ENCODE assay signal across 28 mouse cellular contexts in genomic region chr1:164975729-164976128, GRCm38 (mm10). TPM values are rescaled to one million over a fixed set of nuclear protein-coding genes. Genes with fewer than 3 reads are reported as not detected.
DNase-seq lines count a peak whose midpoint lies in the region; ATAC-seq lines count a peak whose summit lies in the region.
"Had no signal": no experiment of that assay in that cellular context is flagged by ENCODE, and none has a peak within 500 bp of the region (broad histone marks: within the 10 kb centered on the region; RNA-seq: fewer than 3 reads in every experiment).

No protein-coding gene starts in this region.

- 54% methylated on average over 7 of the region's 7 CpGs for WGBS in intestine, embryonic 16.5 days
- WGBS in hindbrain, embryonic 16.5 days, result 82% methylated on average over 7 of the region's 7 CpGs

- H3K4me2 ChIP-seq in intestine, embryonic 16.5 days (ENCODE audit: low read depth, low read length), result no peak overlapping the region
- no peak overlapping the region for H3K4me2 ChIP-seq in hindbrain, embryonic 16.5 days (ENCODE audit: low read length)
- H3K4me2 ChIP-seq: heart, embryonic 15.5 days; hindbrain, embryonic 15.5 days; midbrain, embryonic 13.5 days; neural tube, embryonic 12.5 days had no signal

- intact Hi-C loops in heart, postnatal 25 days (cut with DNase I), result no loop called here

- peak; percentile 52; the same call in 1 of the 2 replicates for ATAC-seq in common myeloid progenitor, adult 5-6 weeks (replicated peaks; ENCODE audit: low read depth, poor library complexity, severe bottlenecking)
- peak; percentile 66 for ATAC-seq in intestine, embryonic 16.5 days
- ATAC-seq in hindbrain, embryonic 16.5 days, result no peak
- ATAC-seq: midbrain, embryonic 13.5 days had no signal

- no peaks in the 10 kb centered on the region for H3K9me3 ChIP-seq in intestine, embryonic 16.5 days (ENCODE audit: control insufficient read depth, low read length)
- no peaks in the 10 kb centered on the region for H3K9me3 ChIP-seq in hindbrain, embryonic 16.5 days (ENCODE audit: control insufficient read depth, low read length)
- H3K9me3 ChIP-seq: embryonic facial prominence, embryonic 10.5 days; heart, embryonic 15.5 days; hindbrain, embryonic 15.5 days; midbrain, embryonic 13.5 days; neural tube, embryonic 12.5 days had no signal

- no peaks in the 10 kb centered on the region for H3K36me3 ChIP-seq in intestine, embryonic 16.5 days (ENCODE audit: control insufficient read depth, insufficient read depth, low read length)
- H3K36me3 ChIP-seq in hindbrain, embryonic 16.5 days (ENCODE audit: control insufficient read depth, insufficient read depth, low read length), result no peaks in the 10 kb centered on the region
- H3K36me3 ChIP-seq: embryonic facial prominence, embryonic 10.5 days; heart, embryonic 15.5 days; hindbrain, embryonic 15.5 days; midbrain, embryonic 13.5 days; neural tube, embryonic 12.5 days had no signal

- no peak overlapping the region for H3K9ac ChIP-seq in intestine, embryonic 16.5 days (ENCODE audit: low read depth, low read length)
- no peak overlapping the region for H3K9ac ChIP-seq in hindbrain, embryonic 16.5 days (ENCODE audit: low read depth, low read length)
- H3K9ac ChIP-seq: heart, embryonic 15.5 days; hindbrain, embryonic 15.5 days; midbrain, embryonic 13.5 days; neural tube, embryonic 12.5 days had no signal

- H3K4me1 ChIP-seq in intestine, embryonic 16.5 days (ENCODE audit: control insufficient read depth, insufficient read depth, low read length), result 0 out of 2 replicates have a peak, but pooled peaks cover 2% of the 10 kb centered on the region
- no peaks in the 10 kb centered on the region for H3K4me1 ChIP-seq in hindbrain, embryonic 16.5 days (ENCODE audit: control insufficient read depth, insufficient read depth, low read depth, low read length)
- H3K4me1 ChIP-seq: embryonic facial prominence, embryonic 10.5 days; heart, embryonic 15.5 days; hindbrain, embryonic 15.5 days; neural tube, embryonic 12.5 days had no signal

- no peaks in the 10 kb centered on the region for H3K27me3 ChIP-seq in intestine, embryonic 16.5 days (replicated peaks; ENCODE audit: control insufficient read depth, insufficient read depth, low read length)
- H3K27me3 ChIP-seq in hindbrain, embryonic 16.5 days (replicated peaks; ENCODE audit: control insufficient read depth, insufficient read depth, low read length), result no peaks in the 10 kb centered on the region
- H3K27me3 ChIP-seq: heart, embryonic 15.5 days; hindbrain, embryonic 15.5 days; midbrain, embryonic 13.5 days; neural tube, embryonic 12.5 days had no signal

- H3K4me3 ChIP-seq in intestine, embryonic 16.5 days (ENCODE audit: low read length), result no peak overlapping the region
- H3K4me3 ChIP-seq in hindbrain, embryonic 16.5 days (ENCODE audit: low read length), result no peak overlapping the region
- H3K4me3 ChIP-seq: embryonic facial prominence, embryonic 10.5 days; heart, embryonic 15.5 days; hindbrain, embryonic 15.5 days; layer of hippocampus, adult 2 months; midbrain, embryonic 13.5 days; neural tube, embryonic 12.5 days had no signal

- peak; percentile 61 for DNase-seq in heart, adult 11 months
- no peak for DNase-seq in heart, postnatal 25 days (ENCODE audit: low spot score)
- DNase-seq in B cell, adult 2 months, result no peak
- DNase-seq in cerebellum, postnatal 25 days, result no peak
- DNase-seq: adrenal gland, postnatal 10 days; cerebellum, adult 18-20 months; heart, postnatal 4 days; kidney, adult 2 months; kidney, postnatal 14 days; layer of hippocampus, postnatal 36 days; thymus, postnatal 14 days had no signal

- H3K27ac ChIP-seq in intestine, embryonic 16.5 days (ENCODE audit: low read length), result no peak overlapping the region
- H3K27ac ChIP-seq in hindbrain, embryonic 16.5 days (ENCODE audit: low read depth, low read length), result no peak overlapping the region
- H3K27ac ChIP-seq: embryonic facial prominence, embryonic 10.5 days; heart, embryonic 15.5 days; hindbrain, embryonic 15.5 days; layer of hippocampus, adult 2 months; midbrain, embryonic 13.5 days; neural tube, embryonic 12.5 days had no signal

RNA-seq across cellular contexts. Expression of gene Xcl1, which starts 40.4 kb away (rescaled TPM):
- total RNA-seq in heart, postnatal 25 days (2021), result not detected
- total RNA-seq in common myeloid progenitor, adult 5-6 weeks (2017), result 2.5 TPM in 1 of 2 replicates, not detected in the other
- polyA plus RNA-seq in intestine, embryonic 16.5 days (2015; fragmentation: Nextera tagmentation; extraction: Ambion mirVana), result 0.46 and 1.1 TPM in 2 replicates
- polyA plus RNA-seq in hindbrain, embryonic 16.5 days (2015; fragmentation: Nextera tagmentation; extraction: Ambion mirVana), result not detected in 2 replicates
- total RNA-seq: adrenal gland, postnatal 10 days; gastrocnemius, adult 18-20 months; gastrocnemius, postnatal 4 days; heart, postnatal 4 days; layer of hippocampus, adult 2 months; layer of hippocampus, postnatal 36 days; left cerebral cortex, postnatal 10 days had no signal
- polyA plus RNA-seq: C2C12; embryonic facial prominence, embryonic 10.5 days; forebrain, embryonic 11.5 days; hindbrain, embryonic 15.5 days; limb, embryonic 11.5 days; liver, embryonic 16.5 days; midbrain, embryonic 13.5 days; neural tube, embryonic 12.5 days; stomach, embryonic 14.5 days had no signal
